Mouse (Mus musculus): ENCODE measurements around the gene Emilin1. TPM values are rescaled to one million over a fixed set of nuclear protein-coding genes. Genes with fewer than 3 reads are reported as not detected.

Gene Emilin1
- polyA plus RNA-seq, 1 experiment = not detected

- TF ChIP-seq CTCF (IDR thresholded peaks at IDR 0.05; ENCODE audit: insufficient read depth, low read depth, low read length) (0 out of 2 replicates have a peak, but pooled peaks have one; percentile 13), POLR2A (IDR thresholded peaks at IDR 0.05; ENCODE audit: insufficient read depth, low read depth, low read length) (no peak)
- WGBS = 6% methylated on average over 44 of the region's 44 CpGs
- no peak within 1 kb of the TSS for H3K27ac ChIP-seq (ENCODE audit: insufficient read depth, low read depth, low read length)
- H3K4me1 ChIP-seq (ENCODE audit: control insufficient read depth, insufficient read depth, low read length) = peaks cover 11% of the 10 kb centered on the region
- peak within 1 kb of the TSS; percentile 50 for H3K4me3 ChIP-seq (ENCODE audit: insufficient read depth, low read depth, low read length)
These were observed 32.0 kb downstream of the Emilin1 start, which contains the start of gene Cgref1 for GRCm38 (mm10) chr5:30944956-30945781. Gene Cgref1 (minus strand): TSS chr5:30945591.

DNA sequence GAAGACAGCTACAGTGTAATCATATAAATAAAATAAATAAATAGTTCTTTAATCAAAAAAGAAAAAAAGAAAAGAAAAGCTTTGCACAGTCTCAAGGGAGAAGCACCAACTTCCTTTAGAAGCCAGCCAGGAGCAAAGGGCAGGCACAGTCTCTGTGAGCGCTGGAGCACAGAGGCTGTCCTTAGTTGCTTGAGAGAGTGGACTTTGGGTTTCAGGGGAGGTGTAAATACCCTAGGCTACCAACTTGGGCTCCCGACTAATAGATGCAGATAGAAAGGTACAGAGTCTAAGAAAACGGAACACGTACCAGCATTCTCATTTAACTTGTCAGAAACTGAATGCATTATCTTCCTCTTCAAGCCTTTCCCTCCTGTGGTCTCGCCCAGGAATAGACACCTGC lies 35.4 kb downstream of the Emilin1 start:
- 83% methylated on average over 5 of the region's 5 CpGs for WGBS
- no peak overlapping the region for H3K27ac ChIP-seq (ENCODE audit: insufficient read depth, low read depth, low read length)
- TF ChIP-seq CTCF (IDR thresholded peaks at IDR 0.05; ENCODE audit: insufficient read depth, low read depth, low read length) (no peak), POLR2A (IDR thresholded peaks at IDR 0.05; ENCODE audit: insufficient read depth, low read depth, low read length) (no peak)
- H3K4me3 ChIP-seq (ENCODE audit: insufficient read depth, low read depth, low read length) = no peak overlapping the region
- peaks cover 14% of the 10 kb centered on the region for H3K4me1 ChIP-seq (ENCODE audit: control insufficient read depth, insufficient read depth, low read length)

DNA sequence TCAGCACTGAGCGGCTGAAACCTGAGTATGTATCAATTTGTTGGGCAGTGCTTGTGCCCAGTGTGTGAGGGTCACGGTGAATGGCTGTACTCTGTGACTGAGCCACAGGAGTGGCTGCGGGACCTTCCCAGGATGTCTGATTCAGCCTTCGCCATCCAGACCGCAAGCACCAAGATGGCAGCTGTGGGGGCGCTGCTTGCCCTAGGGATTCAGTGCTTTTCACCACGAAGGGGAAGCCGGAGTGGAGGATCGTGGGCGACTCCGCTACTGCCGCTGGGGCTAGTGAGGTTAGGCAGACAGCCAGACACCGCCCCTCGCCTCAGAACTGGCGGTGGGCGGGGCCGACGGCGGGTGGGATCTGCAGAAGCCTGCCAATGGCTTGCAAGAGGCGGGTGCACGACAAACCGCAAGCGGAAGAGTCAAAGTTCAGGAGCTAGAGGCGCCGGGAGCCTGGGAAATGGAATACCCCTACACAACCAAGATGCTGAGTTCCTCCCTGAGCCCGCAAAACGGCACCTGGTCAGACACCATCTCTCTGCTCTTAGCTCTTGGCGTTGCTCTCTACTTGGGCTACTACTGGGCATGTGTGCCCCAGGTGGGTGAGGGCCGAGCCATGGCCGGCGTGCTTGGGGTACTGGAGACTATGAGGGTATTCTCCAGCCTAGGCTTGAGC lies 36.6 kb downstream of the Emilin1 start:
- peak overlapping the region; percentile 60 for H3K4me3 ChIP-seq (ENCODE audit: insufficient read depth, low read depth, low read length)
- TF ChIP-seq CTCF (IDR thresholded peaks at IDR 0.05; ENCODE audit: insufficient read depth, low read depth, low read length) (no peak), POLR2A (IDR thresholded peaks at IDR 0.05; ENCODE audit: insufficient read depth, low read depth, low read length) (peak; percentile 59)
- peak overlapping the region; percentile 78 for H3K27ac ChIP-seq (ENCODE audit: insufficient read depth, low read depth, low read length)
- peaks cover 14% of the 10 kb centered on the region for H3K4me1 ChIP-seq (ENCODE audit: control insufficient read depth, insufficient read depth, low read length)
- WGBS = under 1% methylated on average over 31 of the region's 31 CpGs

DNA sequence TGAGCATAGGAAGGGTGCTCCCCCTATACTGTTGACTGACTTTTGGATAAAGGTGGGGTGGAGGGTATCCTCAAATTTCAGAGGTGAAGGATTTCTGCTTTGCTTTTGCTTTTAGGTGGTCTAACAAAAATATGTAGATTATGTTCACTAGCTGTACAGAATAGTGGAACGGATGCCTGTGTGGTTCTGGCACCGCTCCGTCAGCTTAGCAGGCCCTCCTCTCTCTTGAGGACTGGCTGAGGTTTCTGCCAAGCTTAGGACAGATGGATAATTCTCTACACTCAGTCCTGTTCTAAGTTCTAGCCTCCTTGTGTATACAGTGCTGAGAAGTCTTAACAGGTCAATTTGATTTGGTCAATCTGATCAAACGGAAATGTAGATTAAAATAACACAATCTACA lies 37.2 kb downstream of the Emilin1 start:
- Histone ChIP-seq H3K4me3 (ENCODE audit: insufficient read depth, low read depth, low read length) (peak overlapping the region; percentile 60), H3K27ac (ENCODE audit: insufficient read depth, low read depth, low read length) (peak overlapping the region; percentile 5; the same call in 1 of the 2 replicates), H3K4me1 (ENCODE audit: control insufficient read depth, insufficient read depth, low read length) (peaks cover 7% of the 10 kb centered on the region)
- 33% methylated on average over 4 of the region's 4 CpGs for WGBS
- TF ChIP-seq CTCF (IDR thresholded peaks at IDR 0.05; ENCODE audit: insufficient read depth, low read depth, low read length) = no peak
- no peak for TF ChIP-seq POLR2A (IDR thresholded peaks at IDR 0.05; ENCODE audit: insufficient read depth, low read depth, low read length)

GRCm38 (mm10) chr5:30950922-30951321 lies 37.7 kb downstream of the Emilin1 start:
- Histone ChIP-seq H3K4me3 (ENCODE audit: insufficient read depth, low read depth, low read length) (no peak overlapping the region), H3K4me1 (ENCODE audit: control insufficient read depth, insufficient read depth, low read length) (peaks cover 8% of the 10 kb centered on the region), H3K27ac (ENCODE audit: insufficient read depth, low read depth, low read length) (no peak overlapping the region)
- WGBS = 83% methylated on average over 2 of the region's 2 CpGs
- TF ChIP-seq POLR2A (IDR thresholded peaks at IDR 0.05; ENCODE audit: insufficient read depth, low read depth, low read length) (no peak), CTCF (IDR thresholded peaks at IDR 0.05; ENCODE audit: insufficient read depth, low read depth, low read length) (no peak)

DNA sequence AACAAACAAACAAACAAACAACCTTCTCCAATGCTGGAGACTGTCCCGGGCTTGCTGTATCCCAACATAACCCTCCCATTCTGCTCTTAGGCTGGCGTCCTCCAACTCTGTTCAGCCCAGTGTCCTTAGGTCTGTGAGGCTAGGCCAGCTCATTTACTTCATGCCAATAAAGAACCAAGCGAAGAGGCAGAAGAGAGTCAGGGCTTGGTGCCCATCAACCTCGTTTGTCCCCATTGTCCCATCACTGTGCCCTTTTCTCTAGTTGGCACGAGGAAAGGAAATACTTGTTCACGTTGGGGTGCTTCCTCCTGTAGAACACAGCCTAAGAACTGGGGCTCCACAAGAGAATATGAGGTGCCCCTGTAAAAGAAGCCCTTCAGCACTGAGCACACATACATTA lies 38.5 kb downstream of the Emilin1 start:
- Histone ChIP-seq H3K27ac (ENCODE audit: insufficient read depth, low read depth, low read length) (no peak overlapping the region), H3K4me1 (ENCODE audit: control insufficient read depth, insufficient read depth, low read length) (peaks cover 10% of the 10 kb centered on the region), H3K4me3 (ENCODE audit: insufficient read depth, low read depth, low read length) (no peak overlapping the region)
- TF ChIP-seq CTCF (IDR thresholded peaks at IDR 0.05; ENCODE audit: insufficient read depth, low read depth, low read length) (no peak), POLR2A (IDR thresholded peaks at IDR 0.05; ENCODE audit: insufficient read depth, low read depth, low read length) (no peak)
- 35% methylated on average over 6 of the region's 6 CpGs for WGBS

GRCm38 (mm10) chr5:30952551-30952950 lies 39.3 kb downstream of the Emilin1 start:
- Histone ChIP-seq H3K27ac (ENCODE audit: insufficient read depth, low read depth, low read length) (no peak overlapping the region), H3K4me3 (ENCODE audit: insufficient read depth, low read depth, low read length) (no peak overlapping the region), H3K4me1 (ENCODE audit: control insufficient read depth, insufficient read depth, low read length) (peaks cover 10% of the 10 kb centered on the region)
- WGBS = 76% methylated on average over 5 of the region's 5 CpGs
- TF ChIP-seq CTCF (IDR thresholded peaks at IDR 0.05; ENCODE audit: insufficient read depth, low read depth, low read length) (no peak), POLR2A (IDR thresholded peaks at IDR 0.05; ENCODE audit: insufficient read depth, low read depth, low read length) (no peak)

DNA sequence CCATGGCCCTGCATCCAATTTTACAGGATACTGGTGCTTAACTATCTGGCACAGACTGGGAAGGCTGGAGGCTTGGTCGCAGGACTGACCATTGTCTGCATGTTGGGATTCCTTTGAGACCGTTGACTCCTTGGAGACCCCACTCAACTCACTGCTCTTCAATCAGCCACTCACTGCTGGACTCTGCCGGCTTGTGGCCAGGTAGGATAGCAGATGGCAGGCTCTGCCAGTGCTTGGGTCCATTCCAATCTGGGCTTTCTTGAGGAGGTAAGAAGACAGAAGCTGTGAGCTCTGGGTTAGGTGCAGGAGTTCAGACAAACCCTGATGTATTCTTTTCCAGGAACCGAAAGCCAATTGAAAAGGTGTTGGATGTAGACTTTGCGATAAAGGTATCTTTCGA lies 40.9 kb downstream of the Emilin1 start:
- Histone ChIP-seq H3K27ac (ENCODE audit: insufficient read depth, low read depth, low read length) (no peak overlapping the region), H3K4me3 (ENCODE audit: insufficient read depth, low read depth, low read length) (no peak overlapping the region), H3K4me1 (ENCODE audit: control insufficient read depth, insufficient read depth, low read length) (peaks cover 21% of the 10 kb centered on the region)
- TF ChIP-seq CTCF (IDR thresholded peaks at IDR 0.05; ENCODE audit: insufficient read depth, low read depth, low read length) (no peak), POLR2A (IDR thresholded peaks at IDR 0.05; ENCODE audit: insufficient read depth, low read depth, low read length) (no peak)
- 83% methylated on average over 6 of the region's 6 CpGs for WGBS

DNA sequence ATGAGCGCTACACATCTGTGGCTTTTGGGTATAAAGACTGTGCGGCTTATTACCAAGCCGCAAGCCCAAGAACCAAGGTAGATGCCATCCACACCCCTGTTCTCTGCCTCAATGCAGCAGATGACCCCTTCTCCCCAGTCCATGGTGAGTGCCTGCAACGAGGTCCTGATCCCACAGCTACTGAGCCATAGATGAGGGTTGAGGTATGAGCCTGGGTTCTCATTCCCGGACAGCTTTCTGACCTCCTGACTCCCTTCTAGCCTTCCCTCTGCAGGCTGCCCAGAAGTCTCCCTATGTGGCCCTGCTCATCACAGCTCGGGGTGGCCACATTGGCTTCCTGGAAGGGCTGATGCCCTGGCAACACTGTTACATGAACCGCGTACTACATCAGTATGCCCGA lies 41.4 kb downstream of the Emilin1 start:
- Histone ChIP-seq H3K27ac (ENCODE audit: insufficient read depth, low read depth, low read length) (no peak overlapping the region), H3K4me3 (ENCODE audit: insufficient read depth, low read depth, low read length) (no peak overlapping the region), H3K4me1 (ENCODE audit: control insufficient read depth, insufficient read depth, low read length) (peaks cover 24% of the 10 kb centered on the region)
- 95% methylated on average over 9 of the region's 9 CpGs for WGBS
- no peak for TF ChIP-seq POLR2A (IDR thresholded peaks at IDR 0.05; ENCODE audit: insufficient read depth, low read depth, low read length)
- no peak for TF ChIP-seq CTCF (IDR thresholded peaks at IDR 0.05; ENCODE audit: insufficient read depth, low read depth, low read length)
